Mouse (Mus musculus): ENCODE results near the gene H6pd. TPM values are rescaled to one million over a fixed set of nuclear protein-coding genes. Genes with fewer than 3 reads are reported as not detected.

Gene H6pd
- total and polyA plus RNA-seq, 3 experiments: 6.9 to 10.8 TPM; not detected in 1

- H3K9ac ChIP-seq (ENCODE audit: control insufficient read depth, low read depth, low read length, poor library complexity, severe bottlenecking): peak overlapping the region; percentile 51
Observed at GRCm38 (mm10) chr4:149979819-149980308, 29.0 kb downstream of the H6pd start.

GRCm38 (mm10) chr4:149978820-149979219, 30.0 kb downstream of the H6pd start:
- Histone ChIP-seq H3K27ac (ENCODE audit: control insufficient read depth, low read depth, low read length) (no peak overlapping the region), H3K4me3 (ENCODE audit: control insufficient read depth in 1 of 2, insufficient read depth in 1 of 2, low read depth in 2 of 2, low read length in 2 of 2) (no peak overlapping the region), H3K4me1 (ENCODE audit: control insufficient read depth in 1 of 2, insufficient read depth in 2 of 2, low read length in 2 of 2) (peaks cover 0 to 5% of the 10 kb centered on the region in 2 experiments; a peak in 2 of 4 replicates), H3K9ac (ENCODE audit: control insufficient read depth, low read depth, low read length, poor library complexity, severe bottlenecking) (no peak overlapping the region), H3K9me3 (replicated peaks; ENCODE audit: insufficient read depth, low read length) (no peaks in the 10 kb centered on the region), H3K27me3 (ENCODE audit: control insufficient read depth in 1 of 2, insufficient read depth in 2 of 2, low read length in 2 of 2) (no peaks in the 10 kb centered on the region), H3K79me2 (ENCODE audit: control insufficient read depth, insufficient read depth, low read length, poor library complexity) (no peaks in the 10 kb centered on the region), H3K36me3 (ENCODE audit: control insufficient read depth in 1 of 2, insufficient read depth in 2 of 2, low read length in 2 of 2) (0 out of 4 replicates have a peak, but pooled peaks cover 0 to 2% of the 10 kb centered on the region in 2 experiments)
- no peak for DNase-seq (ENCODE audit: low read depth, low spot score)
- TF ChIP-seq RCOR1 (IDR thresholded peaks at IDR 0.05; ENCODE audit: low read depth, low read length) (no peak), NRF1 (IDR thresholded peaks at IDR 0.05; ENCODE audit: insufficient read depth, low read depth, low read length, poor library complexity, severe bottlenecking) (no peak), ETS1 (IDR thresholded peaks at IDR 0.05; ENCODE audit: low read depth, low read length) (no peak), CTCF (IDR thresholded peaks at IDR 0.05 in 2 of 3, conservative IDR thresholded peaks at IDR 0.05 in 1 of 3; ENCODE audit: control insufficient read depth in 1 of 3, insufficient read depth in 1 of 3, low read depth in 2 of 3, low read length in 3 of 3, poor library complexity in 1 of 3, severe bottlenecking in 1 of 3) (no peak), MYC (IDR thresholded peaks at IDR 0.05; ENCODE audit: low read depth, low read length) (no peak), RAD21 (IDR thresholded peaks at IDR 0.05; ENCODE audit: low read depth, low read length) (no peak), HCFC1 (IDR thresholded peaks at IDR 0.05; ENCODE audit: low read depth, low read length) (no peak), ELF1 (IDR thresholded peaks at IDR 0.05; ENCODE audit: low read depth, low read length) (no peak)

More at GRCm38 (mm10) chr4:149979819-149980308, 29.0 kb downstream of the H6pd start:
- DNase-seq (ENCODE audit: low read depth, low spot score): peak; percentile 88
- H3K79me2 ChIP-seq (ENCODE audit: control insufficient read depth, insufficient read depth, low read length, poor library complexity): no peaks in the 10 kb centered on the region
- TF ChIP-seq USF1 (IDR thresholded peaks at IDR 0.05; ENCODE audit: low read depth, low read length) (peak; percentile 69), TBP (IDR thresholded peaks at IDR 0.05; ENCODE audit: low read depth, low read length) (0 out of 2 replicates have a peak, but pooled peaks have one; percentile 37), KAT2A (conservative IDR thresholded peaks at IDR 0.05; ENCODE audit: low read depth, low read length) (no peak), SMC3 (IDR thresholded peaks at IDR 0.05; ENCODE audit: low read depth, low read length) (peak; percentile 65), CTCF (IDR thresholded peaks at IDR 0.05 in 2 of 3, conservative IDR thresholded peaks at IDR 0.05 in 1 of 3; ENCODE audit: control insufficient read depth in 1 of 3, insufficient read depth in 1 of 3, low read depth in 2 of 3, low read length in 3 of 3, poor library complexity in 1 of 3, severe bottlenecking in 1 of 3) (peak; percentile 77 to 97 (median 82)), MAX (IDR thresholded peaks at IDR 0.05; ENCODE audit: low read length) (peak; percentile 79), RAD21 (IDR thresholded peaks at IDR 0.05; ENCODE audit: low read depth, low read length) (peak; percentile 73), ZNF384 (IDR thresholded peaks at IDR 0.05; ENCODE audit: low read depth, low read length) (no peak)
- peaks cover 0 to 5% of the 10 kb centered on the region in 2 experiments; a peak in 2 of 4 replicates for H3K4me1 ChIP-seq (ENCODE audit: control insufficient read depth in 1 of 2, insufficient read depth in 2 of 2, low read length in 2 of 2)
- no peaks in the 10 kb centered on the region for H3K9me3 ChIP-seq (replicated peaks; ENCODE audit: insufficient read depth, low read length)
- no peak overlapping the region for H3K27ac ChIP-seq (ENCODE audit: control insufficient read depth, low read depth, low read length)
- H3K27me3 ChIP-seq (ENCODE audit: control insufficient read depth in 1 of 2, insufficient read depth in 2 of 2, low read length in 2 of 2): no peaks in the 10 kb centered on the region
- 0 out of 4 replicates have a peak, but pooled peaks cover 0 to 2% of the 10 kb centered on the region in 2 experiments for H3K36me3 ChIP-seq (ENCODE audit: control insufficient read depth in 1 of 2, insufficient read depth in 2 of 2, low read length in 2 of 2)
- peak overlapping the region; percentile 32 to 44; a peak in 2 of 4 replicates for H3K4me3 ChIP-seq (ENCODE audit: control insufficient read depth in 1 of 2, insufficient read depth in 1 of 2, low read depth in 2 of 2, low read length in 2 of 2)
